Mouse (Mus musculus): ENCODE measurements around the gene Aven.

Gene Aven

DNA sequence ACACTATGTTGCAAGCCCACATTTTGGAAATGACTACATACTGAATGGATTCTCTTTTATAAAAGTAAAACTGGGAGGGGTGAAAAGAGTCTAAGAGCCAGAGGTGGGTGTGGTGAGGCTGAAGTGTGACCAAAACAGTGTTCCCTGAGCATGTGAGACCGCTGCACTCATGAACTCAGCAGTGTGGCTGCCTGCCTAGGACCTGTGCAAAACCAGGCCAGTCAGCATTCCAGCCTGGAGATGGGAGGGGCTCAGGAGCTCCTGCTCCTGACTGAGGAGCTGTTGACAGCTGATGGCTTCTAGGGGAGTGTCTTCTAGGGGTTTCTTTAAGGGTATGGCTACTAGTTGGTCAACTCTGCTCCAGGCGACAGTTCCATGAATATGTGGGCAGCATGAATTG is 7.9 kb upstream of the Aven start:
- no peak for DNase-seq (ENCODE audit: low read depth in 2 of 2, low spot score in 2 of 2)

GRCm38 (mm10) chr2:112490483-112491196 is 2.1 kb upstream of the Aven start:
- no peak for DNase-seq (ENCODE audit: low read depth in 2 of 2, low spot score in 2 of 2)

DNA sequence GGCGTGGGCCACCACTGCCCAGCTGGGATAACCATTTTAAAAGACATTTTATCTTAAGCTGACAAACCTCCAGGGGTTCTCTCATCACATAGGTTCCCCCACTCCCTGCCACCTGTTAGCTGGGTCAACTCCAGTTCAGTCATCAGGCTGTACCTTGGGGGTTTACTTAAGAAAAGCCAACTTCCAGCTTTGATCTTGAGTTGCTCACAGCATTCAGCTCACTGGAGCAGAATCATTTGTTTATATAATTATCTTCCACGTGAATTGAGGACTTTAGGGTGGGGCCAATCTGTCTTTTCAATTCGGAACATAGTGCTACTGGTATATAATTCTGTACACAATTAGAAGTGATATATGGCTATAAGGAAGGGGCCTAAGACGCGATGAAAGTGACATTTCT is 1.1 kb upstream of the Aven start:
- no peak for DNase-seq (ENCODE audit: low read depth in 2 of 2, low spot score in 2 of 2)

GRCm38 (mm10) chr2:112492431-112492855 is 321 bp upstream of the Aven start:
- DNase-seq (ENCODE audit: low read depth in 2 of 2, low spot score in 2 of 2) = no peak

GRCm38 (mm10) chr2:112493539-112494260 is 936 bp downstream of the Aven start:
- DNase-seq (ENCODE audit: low read depth in 2 of 2, low spot score in 2 of 2) = no peak

- no peak for DNase-seq (ENCODE audit: low read depth in 2 of 2, low spot score in 2 of 2)
Observed at GRCm38 (mm10) chr2:112497851-112498250, 5.1 kb downstream of the Aven start.

GRCm38 (mm10) chr2:112501209-112501608 is 8.4 kb downstream of the Aven start:
- peak; percentile 74 to 79 for DNase-seq (ENCODE audit: low read depth in 2 of 2, low spot score in 2 of 2)

GRCm38 (mm10) chr2:112503978-112504377 is 11.2 kb downstream of the Aven start:
- no peak for DNase-seq (ENCODE audit: low read depth in 2 of 2, low spot score in 2 of 2)

DNA sequence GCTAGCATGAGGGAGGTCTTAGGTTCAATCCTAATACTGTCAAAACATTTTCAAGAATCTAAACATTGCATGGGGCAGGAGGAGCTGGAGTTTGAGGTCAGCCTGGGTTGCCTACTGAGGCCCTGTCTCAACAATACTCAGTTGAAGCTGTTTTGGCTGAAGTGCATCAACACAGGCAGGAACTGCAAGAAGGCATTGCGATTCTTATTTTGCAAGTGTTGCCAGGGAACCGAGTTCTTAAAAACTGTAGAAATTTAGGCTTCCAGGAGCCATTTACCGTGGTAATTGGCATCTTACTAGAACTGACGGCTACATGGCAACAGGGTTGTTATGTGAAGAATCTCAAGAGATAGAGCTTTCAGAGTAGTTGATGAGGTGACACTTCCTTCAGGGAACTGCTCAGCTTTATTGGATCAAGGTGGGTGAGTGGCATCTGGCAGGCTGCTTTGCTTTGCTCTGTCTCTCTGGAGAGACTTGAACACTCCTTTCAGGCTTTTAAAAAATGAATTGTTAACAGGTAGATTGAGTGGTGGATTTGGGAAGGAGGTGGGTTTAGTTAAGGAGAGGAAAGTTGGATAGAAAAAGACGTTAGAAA is 14.2 kb downstream of the Aven start:
- peak; percentile 24 to 26 for DNase-seq (ENCODE audit: low read depth in 2 of 2, low spot score in 2 of 2)

GRCm38 (mm10) chr2:112507444-112507843 is 14.7 kb downstream of the Aven start:
- peak in 1 of 2 experiments; percentile 19 for DNase-seq (ENCODE audit: low read depth in 2 of 2, low spot score in 2 of 2)

- peak; percentile 58 to 59 for DNase-seq (ENCODE audit: low read depth in 2 of 2, low spot score in 2 of 2)
Observed at GRCm38 (mm10) chr2:112510140-112510539, 17.4 kb downstream of the Aven start.

- peak in 1 of 2 experiments; percentile 43 for DNase-seq (ENCODE audit: low read depth in 2 of 2, low spot score in 2 of 2)
Observed at GRCm38 (mm10) chr2:112513036-112513435, 20.3 kb downstream of the Aven start.

DNA sequence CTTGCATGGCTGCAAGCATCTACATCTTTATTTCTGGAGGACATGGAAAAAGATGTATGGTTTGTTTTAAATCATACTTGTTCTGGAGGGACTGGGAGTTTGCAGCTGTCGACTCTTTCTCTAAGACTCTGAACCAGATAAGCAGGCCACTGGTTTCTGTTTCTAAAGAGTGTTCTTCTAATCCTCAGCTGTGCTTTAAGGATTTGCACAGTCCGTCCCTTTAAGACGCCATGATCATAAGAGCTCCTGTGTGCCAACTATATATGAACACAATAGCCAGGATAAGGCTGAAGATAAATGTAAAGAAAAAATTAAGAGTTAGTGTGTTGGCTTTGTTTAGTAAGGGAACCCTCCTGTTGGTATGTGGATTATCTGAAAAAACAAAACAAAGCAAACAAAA is 24.0 kb downstream of the Aven start:
- no peak for DNase-seq (ENCODE audit: low read depth in 2 of 2, low spot score in 2 of 2)

DNA sequence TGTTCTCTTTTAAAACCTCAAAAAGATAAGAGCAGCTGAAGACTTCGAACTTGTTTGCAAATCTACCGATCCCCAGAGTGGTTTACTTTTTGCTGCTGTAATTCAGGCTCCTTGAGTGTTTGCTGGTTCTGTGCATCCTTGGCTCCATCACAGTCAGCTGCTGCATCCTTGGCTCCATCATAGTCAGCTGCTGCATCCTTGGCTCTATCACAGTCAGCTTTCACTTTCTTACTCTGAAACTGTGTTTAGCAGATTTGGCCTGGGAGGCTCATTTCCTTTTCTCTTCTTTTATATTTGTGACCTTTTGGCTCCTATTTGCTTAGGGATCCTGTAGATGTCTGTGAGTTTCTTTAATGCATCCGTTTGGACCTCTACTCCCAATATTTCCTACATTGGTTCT is 24.5 kb downstream of the Aven start:
- no peak for DNase-seq (ENCODE audit: low read depth in 2 of 2, low spot score in 2 of 2)

GRCm38 (mm10) chr2:112518541-112518940 is 25.8 kb downstream of the Aven start:
- DNase-seq (ENCODE audit: low read depth in 2 of 2, low spot score in 2 of 2) = no peak

DNA sequence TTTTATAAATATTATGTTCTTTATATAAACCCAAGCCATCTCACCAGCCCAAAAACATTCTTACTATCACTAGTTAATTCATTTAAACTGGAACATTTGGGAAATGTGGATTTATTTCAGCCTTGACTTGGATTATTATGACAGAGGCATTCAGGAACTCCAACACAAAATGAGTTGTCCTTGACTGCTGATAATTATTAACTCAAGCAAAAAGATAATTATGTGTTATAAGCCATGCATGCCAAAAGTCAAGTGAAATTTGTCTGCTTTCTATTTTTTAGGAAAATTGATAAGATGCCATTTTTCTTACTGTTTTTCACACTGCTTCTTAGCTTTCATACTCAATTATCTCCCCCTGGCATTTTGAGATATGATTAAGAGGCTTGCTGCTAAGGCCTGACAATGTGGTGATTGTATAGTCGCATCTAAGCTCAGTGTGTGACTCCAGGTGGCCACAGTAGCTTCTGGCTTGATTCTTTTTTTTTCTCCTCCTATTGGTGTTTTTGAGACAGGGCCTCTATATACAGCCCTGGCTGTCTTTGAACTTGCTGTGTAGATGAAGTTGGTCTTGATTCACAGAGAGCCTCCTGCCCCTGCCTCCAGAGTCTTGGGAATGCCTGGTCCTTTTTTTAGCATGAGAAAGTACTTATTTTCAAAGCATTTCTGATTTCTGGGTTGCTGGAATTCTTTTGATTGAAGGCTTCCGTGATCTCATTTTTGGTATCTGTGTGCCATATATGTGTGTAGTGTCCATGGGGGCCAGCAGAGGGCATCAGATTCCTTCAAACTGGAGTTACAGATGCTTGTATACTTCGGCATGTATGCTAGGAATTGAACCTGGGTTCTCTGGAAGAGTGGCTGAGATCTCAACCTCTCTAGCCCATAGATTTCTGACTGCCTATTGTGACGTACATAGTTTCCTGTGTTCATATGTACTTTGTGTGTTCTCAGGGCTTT is 28.0 kb downstream of the Aven start:
- DNase-seq (ENCODE audit: low read depth in 2 of 2, low spot score in 2 of 2) = no peak

DNA sequence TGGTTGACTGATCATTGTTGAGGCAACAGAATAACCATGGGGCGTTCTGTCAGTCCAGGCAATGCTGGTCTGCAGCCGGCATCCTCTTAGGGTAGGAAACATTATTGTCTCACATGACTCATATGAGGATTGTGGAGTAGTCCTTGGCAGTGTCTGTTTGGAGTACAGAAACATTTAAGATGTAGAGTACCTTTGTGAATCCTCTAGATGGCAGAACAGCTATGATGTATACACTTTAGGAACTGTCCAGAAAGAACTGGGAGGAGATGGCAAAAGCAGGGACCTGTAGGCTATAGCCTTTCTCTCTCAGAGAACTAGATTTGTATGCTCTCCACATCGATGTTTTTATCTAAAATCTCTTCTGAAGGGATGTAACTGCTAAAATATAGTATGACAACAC is 34.2 kb downstream of the Aven start:
- no peak for DNase-seq (ENCODE audit: low read depth in 2 of 2, low spot score in 2 of 2)

DNA sequence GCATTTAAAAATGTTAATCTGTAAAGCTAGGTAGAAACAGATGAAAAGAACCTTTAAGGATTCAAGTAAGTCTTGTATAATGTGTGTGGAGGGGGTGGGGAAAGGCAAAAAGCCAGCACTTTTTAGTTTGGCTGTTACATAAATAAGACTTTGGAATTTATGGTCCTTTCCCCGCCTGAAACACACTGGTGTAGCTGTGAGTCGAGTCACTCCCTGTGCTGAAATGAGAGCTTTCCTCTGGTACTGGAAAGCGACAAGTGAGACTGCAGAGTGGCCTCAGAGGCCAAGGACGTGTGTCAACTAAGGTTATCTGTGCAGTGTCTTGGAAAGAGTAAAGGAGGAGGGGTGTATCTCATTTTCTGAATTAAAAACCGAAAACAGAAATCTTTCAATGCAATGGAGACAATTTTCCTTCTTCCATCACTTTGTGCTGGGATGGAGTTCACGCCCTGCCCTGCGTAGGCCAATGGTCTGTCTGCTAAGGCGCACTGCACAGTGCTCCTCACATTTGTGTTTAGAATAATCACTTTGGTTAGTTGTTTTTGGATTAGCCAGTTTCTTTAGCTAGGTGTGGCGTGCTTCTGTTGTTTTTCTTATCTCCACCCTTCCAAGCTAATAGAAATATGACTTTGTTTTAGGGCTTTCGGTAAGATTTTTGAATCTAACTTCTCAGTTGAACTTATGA is 40.2 kb downstream of the Aven start:
- no peak for DNase-seq (ENCODE audit: low read depth in 2 of 2, low spot score in 2 of 2)

DNA sequence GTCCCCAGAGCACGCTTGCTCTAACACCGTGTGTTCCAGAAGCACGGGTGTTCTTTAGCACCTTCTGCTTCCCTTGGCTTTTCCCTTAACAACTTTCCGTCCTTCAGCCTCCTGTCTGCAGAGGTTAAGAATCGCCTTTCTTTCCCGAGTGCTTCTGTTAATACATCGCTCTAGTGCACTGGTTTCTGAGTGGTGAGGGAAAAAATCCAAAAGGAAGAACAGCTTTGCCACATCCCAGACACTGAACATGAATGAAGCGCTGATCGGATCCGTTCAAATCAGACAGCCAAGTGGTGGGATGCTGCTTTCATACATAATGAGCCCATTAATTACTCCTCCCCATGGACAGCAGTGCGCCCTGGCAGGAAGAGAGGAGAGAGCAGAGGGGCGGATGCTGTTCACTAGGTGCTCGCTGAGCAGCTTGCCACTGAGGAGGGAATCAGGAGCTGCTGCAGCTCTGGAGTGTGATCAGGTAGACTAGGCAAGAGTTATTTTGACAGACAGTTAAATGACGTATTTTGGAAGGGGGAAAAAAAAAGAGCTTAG is 42.0 kb downstream of the Aven start:
- DNase-seq (ENCODE audit: low read depth in 2 of 2, low spot score in 2 of 2) = no peak

DNA sequence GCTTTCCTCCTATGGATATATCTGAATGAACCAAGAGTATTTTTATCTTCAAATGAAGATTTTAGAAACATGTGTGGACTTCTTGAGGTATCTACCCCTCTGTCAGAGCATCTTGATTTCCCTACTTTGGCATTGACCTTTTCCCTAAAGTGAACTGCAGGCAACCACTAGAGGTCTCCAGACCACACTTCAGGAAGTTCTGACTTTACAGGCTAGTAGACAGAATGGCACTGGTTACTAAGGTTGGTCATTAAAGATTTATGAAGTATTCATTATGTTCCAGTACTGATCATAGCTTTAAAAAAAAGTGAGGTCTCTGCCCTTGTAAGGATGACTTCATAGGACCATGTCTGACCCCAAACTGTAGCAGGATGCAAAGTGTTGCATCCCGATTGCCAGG is 46.0 kb downstream of the Aven start:
- no peak for DNase-seq (ENCODE audit: low read depth in 2 of 2, low spot score in 2 of 2)

All from CD8-positive naive resting alpha-beta T cell, adult 2 months (primary cell).